Mouse (Mus musculus) B cell, adult 62 days (primary cell): ENCODE results near the gene Mbd6. TPM values are rescaled to one million over a fixed set of nuclear protein-coding genes. Genes with fewer than 3 reads are reported as not detected.

Source experiments
- total RNA-seq: library from RNA; stranded (reverse); gene quantifications from 4 replicates; pipeline ENCODE4 v1.2.4, GENCODE M21; 2023

Gene Mbd6
- 99.9 to 129 TPM (median 111 TPM) in 4 replicates for total RNA-seq

DNA sequence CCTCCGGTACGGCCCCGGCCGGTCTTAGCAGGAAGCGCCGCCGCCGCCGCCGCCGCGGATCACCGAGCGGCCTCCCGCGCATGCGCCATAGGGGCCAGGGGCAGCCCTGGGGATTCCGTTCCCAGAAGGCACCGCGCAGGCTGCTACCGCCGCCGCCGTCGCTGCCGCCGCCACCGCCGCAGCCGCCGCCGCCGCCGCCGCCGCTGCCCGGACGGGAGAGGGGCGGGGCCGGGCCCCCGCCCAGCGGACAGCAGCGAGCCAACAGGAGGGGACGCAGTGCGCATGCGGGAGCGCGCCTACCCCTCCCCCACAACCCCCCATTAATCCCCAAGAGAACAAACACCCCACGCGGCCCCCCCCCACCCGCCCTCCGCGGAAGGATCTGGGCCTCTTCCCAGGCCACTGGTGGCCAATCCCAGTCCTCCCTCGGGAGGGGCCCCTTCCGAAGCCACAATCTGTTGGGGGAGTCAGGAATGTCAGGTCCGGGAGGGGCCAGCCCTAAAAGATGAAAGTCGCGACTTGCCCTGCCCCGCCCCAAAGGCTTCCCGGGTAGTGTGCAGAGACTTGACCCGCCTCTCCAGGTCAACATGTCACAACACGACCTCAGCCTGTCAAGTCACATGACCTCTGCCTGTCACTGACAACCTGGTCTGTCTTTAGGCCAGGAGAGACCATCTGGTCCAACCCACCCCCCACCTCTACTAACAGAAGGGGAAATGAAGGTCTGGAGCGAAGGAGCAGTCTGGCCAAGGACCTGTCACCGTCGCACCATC, at the start of gene Mbd6:
TSS of gene Mbd6 (minus strand) at position 219 of the 773 bp plus-strand sequence.

GRCm38 (mm10) chr10:127321621-127322020, 32.8 kb upstream of the Mbd6 start, which contains the start of gene Arhgap9:
Gene Arhgap9, plus strand, starts transcription at chr10:127321964.

GRCm38 (mm10) chr10:127311476-127312355, 22.9 kb upstream of the Mbd6 start, which contains the start of gene Mars:
Gene Mars, minus strand, starts transcription at chr10:127311786.

GRCm38 (mm10) chr10:127266112-127267091, 22.4 kb downstream of the Mbd6 start, which contains the start of gene Dctn2:
Gene Dctn2, plus strand, starts transcription at chr10:127266368.

DNA sequence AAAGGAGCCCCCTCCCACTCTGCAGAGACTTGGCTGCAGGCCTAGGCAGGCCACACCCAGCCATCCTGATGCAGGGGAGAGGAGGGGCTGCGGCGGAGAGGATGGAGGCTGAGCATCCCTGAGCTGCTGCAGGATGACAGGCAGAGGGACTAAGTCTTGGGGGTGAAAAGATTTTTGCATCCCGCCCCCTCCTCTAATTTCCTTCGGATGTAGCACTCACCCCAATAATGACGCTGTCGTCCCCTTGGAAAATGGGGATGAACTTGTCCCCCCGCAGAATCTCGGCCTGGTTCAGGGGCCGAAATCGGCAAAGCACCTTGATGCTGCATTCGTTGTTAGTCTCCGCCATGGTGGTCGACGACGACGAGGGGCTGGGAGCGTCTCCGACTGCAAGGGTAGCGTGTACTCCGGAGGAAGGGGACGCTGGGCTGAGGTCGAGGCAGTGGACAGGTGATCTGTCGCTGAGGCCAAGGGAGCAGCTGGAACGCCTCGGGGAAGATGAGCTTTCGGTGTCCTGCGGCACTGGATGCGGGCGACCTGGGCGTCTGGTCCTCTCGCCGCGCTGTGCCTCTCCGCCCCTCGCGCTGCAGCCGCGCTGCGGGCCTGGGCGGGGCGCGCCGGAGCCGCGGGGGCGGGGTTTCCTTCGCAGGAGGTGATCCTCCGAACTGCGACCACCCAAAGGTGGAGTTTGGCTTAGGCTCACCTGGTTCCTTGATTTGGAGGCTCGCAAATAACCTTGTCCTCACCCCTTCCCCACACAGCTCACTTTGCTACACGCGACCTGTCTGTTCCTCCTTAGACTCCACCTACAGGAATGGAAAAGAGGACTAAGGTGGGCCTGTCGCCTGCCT, 26.0 kb downstream of the Mbd6 start, which contains the start of gene Kif5a:
TSS of gene Kif5a (minus strand) at position 801 of the 851 bp plus-strand sequence.

Other genes starting within 250 kb of the Mbd6 start
- gene Mettl1, start 247.6 kb downstream of the Mbd6 start, total RNA-seq, result 16.3 to 24.7 TPM (median 19.8 TPM) in 4 replicates
- gene Eef1akmt3, start 247.5 kb downstream of the Mbd6 start, total RNA-seq, result 0.25 TPM in 1 of 4 replicates, not detected in the others
- gene Cyp27b1, start 240.8 kb downstream of the Mbd6 start, total RNA-seq, result 1.2 to 2.1 TPM in 2 of 4 replicates, not detected in the others
- gene March9, start 228.8 kb downstream of the Mbd6 start, total RNA-seq, result 2.8 to 3.4 TPM (median 3.3 TPM) in 4 replicates
- 127 to 135 TPM (median 129 TPM) in 4 replicates for gene Cdk4, start 225.5 kb downstream of the Mbd6 start, total RNA-seq
- 20.0 to 26.6 TPM (median 22.0 TPM) in 4 replicates for gene Tspan31, start 218.8 kb downstream of the Mbd6 start, total RNA-seq
- 97.5 to 109 TPM (median 105 TPM) in 4 replicates for gene Agap2, start 213.7 kb downstream of the Mbd6 start, total RNA-seq
- 80.1 to 89.5 TPM (median 81.2 TPM) in 4 replicates for gene Os9, start 167.9 kb downstream of the Mbd6 start, total RNA-seq
- gene B4galnt1, start 123.8 kb downstream of the Mbd6 start, total RNA-seq, result 467 to 503 TPM (median 480 TPM) in 4 replicates
- not detected in 4 replicates for gene Slc26a10, start 108.4 kb downstream of the Mbd6 start, total RNA-seq
- gene Arhgef25, start 98.9 kb downstream of the Mbd6 start, total RNA-seq, result 0.33 TPM in 1 of 4 replicates, not detected in the others
- 63.9 to 74.8 TPM (median 72.1 TPM) in 4 replicates for gene Dtx3, start 93.3 kb downstream of the Mbd6 start, total RNA-seq
- gene Pip4k2c, start 77.4 kb downstream of the Mbd6 start, total RNA-seq, result 61.9 to 65.3 TPM (median 63.0 TPM) in 4 replicates
- 0.33 to 0.85 TPM (median 0.48 TPM) in 4 replicates for gene Kif5a, start 25.7 kb downstream of the Mbd6 start, total RNA-seq
- gene Dctn2, start 22.6 kb downstream of the Mbd6 start, total RNA-seq, result 109 to 116 TPM (median 114 TPM) in 4 replicates
- gene Mars, start 22.8 kb upstream of the Mbd6 start, total RNA-seq, result 53.5 to 66.7 TPM (median 58.0 TPM) in 4 replicates
- 102 to 114 TPM (median 105 TPM) in 4 replicates for gene Arhgap9, start 32.9 kb upstream of the Mbd6 start, total RNA-seq
- not detected in 4 replicates for gene Gli1, start 53.0 kb upstream of the Mbd6 start, total RNA-seq
- not detected in 4 replicates for gene Inhbe, start 65.4 kb upstream of the Mbd6 start, total RNA-seq
- gene Inhbc, start 81.4 kb upstream of the Mbd6 start, total RNA-seq, result not detected in 4 replicates
- 107 to 131 TPM (median 121 TPM) in 4 replicates for gene R3hdm2, start 91.3 kb upstream of the Mbd6 start, total RNA-seq
- gene Stac3, start 212.7 kb upstream of the Mbd6 start, total RNA-seq, result 6.9 to 12.7 TPM (median 9.6 TPM) in 4 replicates
- gene Ndufa4l2, start 225.9 kb upstream of the Mbd6 start, total RNA-seq, result not detected in 4 replicates
- 49.9 to 65.4 TPM (median 64.7 TPM) in 4 replicates for gene Shmt2, start 233.4 kb upstream of the Mbd6 start, total RNA-seq
- not detected in 4 replicates for gene Nxph4, start 245.5 kb upstream of the Mbd6 start, total RNA-seq